Mouse (Mus musculus) c-Kit-positive CD71-negative TER-119-negative erythroid progenitor cells, embryonic 14.5 days (primary cell): Measurements from ENCODE around the gene Mybpc3.

Experiments used
- DNase-seq: peaks from one replicate; pipeline ENCODE4 v3.0.0-alpha.2; 2013; ENCODE audit warnings: low read depth

The Mybpc3 gene

GRCm38 (mm10) chr2:91167629-91168028 lies 49.7 kb downstream of the Mybpc3 start:
- no peak for DNase-seq

- no peak for DNase-seq
These were observed 51.8 kb downstream of the Mybpc3 start for GRCm38 (mm10) chr2:91169587-91170322.

GRCm38 (mm10) chr2:91175490-91175889 lies 57.5 kb downstream of the Mybpc3 start:
- no peak for DNase-seq

GRCm38 (mm10) chr2:91176234-91176633 lies 58.3 kb downstream of the Mybpc3 start:
- DNase-seq, result no peak

- DNase-seq, result no peak
These were observed 61.9 kb downstream of the Mybpc3 start for GRCm38 (mm10) chr2:91179825-91180224.

- no peak for DNase-seq
These were observed 62.8 kb downstream of the Mybpc3 start for GRCm38 (mm10) chr2:91180706-91181105.

- DNase-seq, result no peak
These were observed 64.1 kb downstream of the Mybpc3 start for GRCm38 (mm10) chr2:91182016-91182404.

GRCm38 (mm10) chr2:91182405-91183147 lies 64.6 kb downstream of the Mybpc3 start:
- DNase-seq, result no peak

- peak; percentile 96 for DNase-seq
These were observed 65.2 kb downstream of the Mybpc3 start for GRCm38 (mm10) chr2:91183148-91183513.

- peak; percentile 71 for DNase-seq
These were observed 65.9 kb downstream of the Mybpc3 start, which contains the start of gene Madd for GRCm38 (mm10) chr2:91183711-91184405. Gene Madd, minus strand, starts transcription at chr2:91183837.
